Mouse (Mus musculus): ENCODE results near the gene Cdkal1.

GRCm38 (mm10) chr13:29149404-29149803 lies 706.1 kb downstream of the Cdkal1 start:
- TF ChIP-seq CTCF (IDR thresholded peaks at IDR 0.05; ENCODE audit: extremely low read depth, insufficient read length, insufficient replicate concordance, low read depth, low read length), result no peak
- no peak for TF ChIP-seq POLR2A (IDR thresholded peaks at IDR 0.05; ENCODE audit: low read depth, low read length)

Data from small intestine, adult 2 months (tissue).